Mouse (Mus musculus): Measurements from ENCODE around the gene Aspdh. TPM values are rescaled to one million over a fixed set of nuclear protein-coding genes. Genes with fewer than 3 reads are reported as not detected.

Gene Aspdh
- polyA plus RNA-seq, 1 experiment = not detected

DNA sequence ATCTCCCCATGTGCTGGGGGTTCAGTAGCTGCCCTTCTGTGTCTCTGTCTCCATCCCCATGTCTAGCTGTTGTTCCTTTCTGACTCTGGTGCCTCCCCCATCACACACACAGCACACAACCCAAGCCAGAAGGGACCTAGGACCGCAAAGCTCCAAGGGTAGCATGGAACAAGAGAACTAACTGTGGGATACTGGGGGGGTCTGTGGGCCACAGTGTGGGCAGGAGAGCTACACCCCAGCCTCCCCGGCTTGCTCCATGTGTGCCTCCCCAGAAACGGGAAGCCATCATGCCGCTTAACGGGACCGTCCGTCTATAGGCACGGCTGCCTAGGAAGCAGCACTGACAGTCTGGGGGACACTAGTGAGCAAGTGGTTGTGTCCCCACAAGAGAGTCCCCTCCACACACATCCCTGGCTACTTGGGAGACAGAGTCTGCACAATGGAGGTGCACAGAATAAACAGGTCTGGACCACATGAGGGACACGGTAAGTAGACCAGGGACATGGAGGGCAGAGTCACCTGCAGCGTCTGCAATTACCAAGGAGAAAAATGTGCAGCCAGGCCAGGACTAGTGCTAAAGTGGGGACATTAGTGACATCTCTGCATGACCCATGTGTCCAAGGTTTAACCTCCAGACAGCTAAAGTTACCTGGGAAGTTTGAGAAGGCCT is 1.5 kb upstream of the Aspdh start:
- Histone ChIP-seq H3K4me1 (ENCODE audit: control insufficient read depth, insufficient read depth, insufficient read length, low read length) (peaks cover 3% of the 10 kb centered on the region), H3K4me3 (ENCODE audit: insufficient read depth, low read depth, low read length) (no peak overlapping the region), H3K27ac (replicated peaks; ENCODE audit: low read depth, low read length) (no peak overlapping the region)

DNA sequence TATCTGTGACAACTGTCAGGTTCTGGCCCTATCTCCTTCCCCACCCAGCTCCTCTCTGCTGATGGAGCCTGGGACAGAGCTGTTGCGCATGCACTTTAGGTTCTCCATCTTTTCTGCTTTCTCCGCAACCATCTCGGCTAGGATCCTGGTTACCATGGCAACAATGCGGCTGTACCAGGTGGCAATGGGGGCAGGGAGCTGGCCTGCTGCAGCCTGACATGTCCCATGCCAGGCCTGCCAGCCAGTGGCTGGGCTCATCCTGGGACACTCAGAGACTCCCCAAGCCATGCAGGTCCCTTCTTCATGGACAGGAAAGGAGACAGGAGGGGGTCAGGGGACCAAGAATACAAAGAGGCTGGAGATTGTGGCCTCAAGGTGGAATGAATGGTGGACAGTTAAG is 680 bp upstream of the Aspdh start:
- Histone ChIP-seq H3K27ac (replicated peaks; ENCODE audit: low read depth, low read length) (no peak overlapping the region), H3K4me1 (ENCODE audit: control insufficient read depth, insufficient read depth, insufficient read length, low read length) (peaks cover 7% of the 10 kb centered on the region), H3K4me3 (ENCODE audit: insufficient read depth, low read depth, low read length) (no peak overlapping the region)

DNA sequence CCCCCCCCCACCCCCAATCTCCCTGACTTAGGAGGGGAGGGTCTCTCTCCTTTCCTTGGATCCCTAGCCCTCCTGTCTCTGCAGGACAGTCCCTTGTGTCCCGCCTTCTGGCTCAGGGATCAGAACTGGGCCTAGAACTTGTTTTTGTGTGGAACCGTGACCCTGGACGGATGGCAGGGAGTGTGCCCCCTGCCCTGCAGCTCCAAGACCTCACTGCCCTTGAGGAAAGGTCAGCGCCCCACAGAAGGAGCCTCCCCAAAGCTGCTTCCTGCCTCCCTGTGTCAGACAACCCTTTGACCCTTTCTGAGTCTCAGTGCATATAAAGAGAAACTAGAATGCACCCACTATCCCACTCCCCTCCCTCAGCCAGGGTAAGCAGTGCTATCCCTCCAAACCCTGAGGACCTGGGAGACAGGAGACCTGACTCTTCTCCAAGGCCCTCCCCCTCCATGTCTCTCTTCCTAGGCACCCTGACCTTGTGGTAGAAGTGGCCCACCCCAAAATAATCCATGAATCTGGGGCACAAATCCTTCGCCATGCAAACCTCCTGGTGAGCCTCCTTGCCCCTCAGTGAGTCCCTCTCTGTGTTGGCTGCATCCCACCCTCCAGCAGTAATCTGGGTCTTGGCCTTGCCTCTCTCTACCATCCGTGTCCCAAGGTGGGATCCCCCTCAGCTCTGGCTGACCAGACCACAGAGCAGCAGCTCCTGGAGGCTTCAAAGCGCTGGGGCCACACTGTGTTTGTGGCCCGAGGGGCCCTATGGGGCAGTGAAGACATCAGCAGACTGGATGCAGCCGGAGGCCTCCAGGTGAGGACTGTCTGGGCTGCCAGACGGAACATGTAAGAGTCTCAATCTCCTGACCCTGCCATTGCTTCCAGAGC is 1.1 kb downstream of the Aspdh start:
- H3K4me3 ChIP-seq (ENCODE audit: insufficient read depth, low read depth, low read length) = no peak overlapping the region
- H3K27ac ChIP-seq (replicated peaks; ENCODE audit: low read depth, low read length) = no peak overlapping the region
- peaks cover 7% of the 10 kb centered on the region for H3K4me1 ChIP-seq (ENCODE audit: control insufficient read depth, insufficient read depth, insufficient read length, low read length)

DNA sequence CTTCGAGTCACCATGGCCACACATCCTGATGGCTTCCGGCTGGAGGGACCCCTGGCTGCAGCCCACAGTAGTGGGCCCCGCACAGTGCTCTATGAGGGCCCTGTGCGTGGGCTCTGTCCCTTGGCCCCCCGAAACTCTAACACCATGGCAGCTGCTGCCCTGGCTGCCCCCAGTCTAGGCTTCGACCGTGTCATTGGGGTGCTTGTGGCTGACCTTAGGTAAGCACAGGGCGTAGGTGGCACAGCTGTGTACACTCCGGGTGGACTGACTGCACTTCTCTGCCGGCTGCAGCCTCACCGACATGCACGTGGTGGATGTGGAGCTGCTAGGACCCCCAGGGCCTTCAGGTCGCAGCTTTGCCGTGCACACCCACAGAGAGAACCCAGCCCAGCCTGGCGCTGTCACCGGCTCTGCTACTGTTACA is 1.7 kb downstream of the Aspdh start:
- Histone ChIP-seq H3K27ac (replicated peaks; ENCODE audit: low read depth, low read length) (no peak overlapping the region), H3K4me1 (ENCODE audit: control insufficient read depth, insufficient read depth, insufficient read length, low read length) (peaks cover 7% of the 10 kb centered on the region), H3K4me3 (ENCODE audit: insufficient read depth, low read depth, low read length) (no peak overlapping the region)

DNA sequence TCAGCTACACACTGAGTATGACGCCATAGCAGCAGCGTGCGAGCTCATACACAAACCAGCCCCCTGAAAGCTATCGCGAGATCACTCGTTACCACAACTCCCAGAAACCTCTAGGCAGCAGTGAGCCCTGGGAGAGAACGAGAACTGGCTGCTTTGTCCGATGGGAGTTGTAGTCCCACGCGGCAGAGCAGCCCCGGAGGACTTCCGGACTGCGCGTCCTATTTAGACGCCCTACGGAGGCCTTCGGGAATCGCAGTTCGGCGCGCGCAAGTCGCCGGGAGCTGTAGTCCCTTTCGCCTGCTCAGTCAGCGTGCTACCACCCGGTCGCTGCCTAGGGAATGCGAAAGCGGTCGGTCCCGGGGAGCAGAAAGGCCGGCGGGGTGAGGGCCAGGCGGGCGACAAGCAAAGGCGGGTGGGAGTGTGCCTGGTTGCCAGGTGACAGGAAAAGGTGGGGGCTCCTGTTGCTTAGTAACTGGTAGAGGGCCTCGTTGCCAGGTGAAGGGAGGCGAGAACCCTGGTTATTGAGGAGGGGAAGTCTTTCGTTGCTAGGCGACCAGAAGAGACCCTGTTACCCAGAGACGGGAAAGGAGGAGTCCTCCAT is 2.7 kb downstream of the Aspdh start, which contains the start of gene Josd2:
Josd2 (plus strand) TSS at position 170 of the 601 bp plus-strand sequence.
- H3K4me1 ChIP-seq (ENCODE audit: control insufficient read depth, insufficient read depth, insufficient read length, low read length) = peaks cover 7% of the 10 kb centered on the region
- H3K4me3 ChIP-seq (ENCODE audit: insufficient read depth, low read depth, low read length) = peak within 1 kb of the TSS; percentile 82
- peak within 1 kb of the TSS; percentile 56 for H3K27ac ChIP-seq (replicated peaks; ENCODE audit: low read depth, low read length)

DNA sequence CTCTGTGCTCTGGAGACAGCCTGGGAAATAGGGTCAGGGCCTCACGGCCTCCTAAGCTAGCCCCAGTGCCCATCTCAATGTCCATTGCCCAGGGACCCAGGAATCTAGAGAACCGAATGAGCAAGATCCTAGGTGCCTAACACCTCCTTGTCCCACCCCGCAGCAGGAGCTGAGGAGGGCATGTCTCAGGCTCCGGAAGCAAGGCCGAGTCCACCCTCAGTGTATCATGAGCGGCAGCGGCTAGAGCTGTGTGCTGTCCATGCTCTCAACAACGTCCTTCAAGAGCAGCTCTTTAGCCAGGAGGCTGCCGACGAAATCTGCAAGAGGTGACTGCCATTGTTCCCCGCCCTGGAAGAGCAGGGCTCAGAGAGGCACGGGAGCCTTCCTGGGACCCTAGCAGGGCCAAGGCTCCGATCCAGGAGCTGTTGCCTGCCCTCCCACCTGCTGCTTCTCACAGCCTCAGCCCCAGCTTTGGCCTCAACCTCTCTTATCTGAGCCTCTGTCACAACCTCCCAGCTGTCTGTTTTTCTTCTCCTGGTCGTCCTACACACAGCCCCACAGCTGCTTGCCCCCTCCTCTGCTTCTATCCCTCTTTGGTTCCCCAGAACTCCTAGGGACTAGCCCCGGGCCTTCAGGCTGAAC is 3.6 kb downstream of the Aspdh start:
- Histone ChIP-seq H3K27ac (replicated peaks; ENCODE audit: low read depth, low read length) (no peak overlapping the region), H3K4me1 (ENCODE audit: control insufficient read depth, insufficient read depth, insufficient read length, low read length) (peaks cover 7% of the 10 kb centered on the region), H3K4me3 (ENCODE audit: insufficient read depth, low read depth, low read length) (peak overlapping the region; percentile 82)

DNA sequence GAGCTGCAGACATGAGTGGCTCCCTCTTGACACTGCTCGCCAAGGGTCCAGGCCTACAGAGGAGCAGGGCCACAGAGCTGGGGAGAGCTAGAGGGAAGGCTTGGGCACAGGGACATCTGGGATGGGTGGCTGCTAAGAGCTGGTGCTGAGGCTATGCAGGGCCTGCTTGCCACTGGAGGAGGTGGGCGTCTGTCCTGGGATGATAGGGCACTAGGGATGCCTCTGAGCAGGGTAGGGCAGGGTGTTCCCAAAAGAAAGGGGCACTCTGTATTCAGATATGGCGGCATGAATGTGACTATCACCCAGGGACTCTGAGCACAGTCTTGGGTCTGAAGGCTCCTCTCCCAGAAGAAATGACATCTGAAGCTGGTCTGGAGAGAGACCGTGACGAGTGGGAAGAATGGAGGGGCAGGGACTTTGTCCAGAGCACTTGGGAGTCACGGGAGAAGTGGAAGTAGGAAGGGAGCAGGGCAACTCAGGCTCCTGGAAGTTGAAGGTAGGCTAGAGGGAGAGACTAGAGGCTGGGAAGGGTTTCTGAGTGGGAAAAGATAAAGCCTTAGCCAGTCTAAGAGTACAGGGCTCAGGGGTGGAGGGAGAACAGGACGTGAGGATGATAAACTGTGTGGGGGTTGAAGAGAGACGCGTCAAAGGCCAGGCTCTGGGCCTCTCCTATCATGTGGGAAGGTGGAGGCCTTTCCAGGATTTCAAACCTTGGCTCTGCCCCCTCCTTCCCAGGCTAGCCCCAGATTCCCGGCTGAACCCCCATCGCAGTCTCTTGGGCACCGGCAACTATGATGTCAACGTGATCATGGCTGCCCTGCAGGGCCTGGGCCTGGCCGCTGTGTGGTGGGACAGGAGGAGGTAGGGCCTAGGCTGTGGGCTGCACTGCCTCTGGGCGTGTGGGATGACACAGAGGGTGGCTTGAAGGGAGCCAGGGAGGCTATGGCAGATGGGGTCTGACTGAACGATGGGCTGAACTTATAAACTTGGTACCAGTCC is 4.8 kb downstream of the Aspdh start:
- H3K4me1 ChIP-seq (ENCODE audit: control insufficient read depth, insufficient read depth, insufficient read length, low read length) = peaks cover 7% of the 10 kb centered on the region
- no peak overlapping the region for H3K4me3 ChIP-seq (ENCODE audit: insufficient read depth, low read depth, low read length)
- no peak overlapping the region for H3K27ac ChIP-seq (replicated peaks; ENCODE audit: low read depth, low read length)

DNA sequence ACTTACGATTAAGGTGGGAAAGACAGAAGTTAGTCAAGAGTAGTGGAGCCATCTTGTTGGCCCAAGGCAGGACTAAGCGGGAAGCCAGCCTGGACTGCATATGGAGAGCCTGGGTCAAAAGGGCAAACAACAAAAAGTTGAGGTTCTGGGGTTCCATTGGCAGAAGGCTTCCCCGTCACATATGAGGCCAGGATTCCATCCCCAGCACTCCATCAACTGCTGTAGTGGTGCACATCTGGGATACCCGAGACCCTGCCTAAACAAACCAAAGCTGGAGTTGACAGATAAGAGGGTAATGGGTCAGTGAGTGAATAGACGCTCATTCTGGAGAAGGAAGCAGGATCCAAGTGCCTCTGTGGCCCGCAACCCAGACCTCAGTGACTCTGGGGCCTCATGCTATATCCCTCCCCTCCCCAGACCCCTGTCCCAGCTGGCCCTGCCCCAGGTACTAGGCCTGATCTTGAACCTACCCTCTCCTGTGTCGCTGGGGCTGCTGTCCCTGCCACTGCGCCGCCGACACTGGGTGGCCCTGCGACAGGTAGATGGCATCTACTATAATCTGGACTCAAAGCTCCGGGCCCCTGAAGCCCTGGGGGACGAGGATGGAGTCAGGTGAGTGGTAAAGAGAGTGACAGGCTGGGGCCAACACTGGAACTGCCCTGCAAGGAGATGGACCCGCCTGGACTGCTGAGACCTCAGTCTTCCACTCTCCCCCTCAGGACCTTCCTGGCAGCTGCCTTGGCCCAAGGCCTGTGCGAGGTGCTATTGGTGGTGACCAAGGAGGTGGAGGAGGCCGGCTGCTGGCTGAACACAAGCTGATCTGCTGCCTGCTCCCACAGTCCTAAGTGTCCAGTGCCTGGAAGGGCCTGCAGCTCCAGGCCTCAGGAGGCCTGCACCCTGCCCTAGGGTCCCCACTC is 5.8 kb downstream of the Aspdh start:
- Histone ChIP-seq H3K4me1 (ENCODE audit: control insufficient read depth, insufficient read depth, insufficient read length, low read length) (peaks cover 7% of the 10 kb centered on the region), H3K4me3 (ENCODE audit: insufficient read depth, low read depth, low read length) (no peak overlapping the region), H3K27ac (replicated peaks; ENCODE audit: low read depth, low read length) (no peak overlapping the region)

DNA sequence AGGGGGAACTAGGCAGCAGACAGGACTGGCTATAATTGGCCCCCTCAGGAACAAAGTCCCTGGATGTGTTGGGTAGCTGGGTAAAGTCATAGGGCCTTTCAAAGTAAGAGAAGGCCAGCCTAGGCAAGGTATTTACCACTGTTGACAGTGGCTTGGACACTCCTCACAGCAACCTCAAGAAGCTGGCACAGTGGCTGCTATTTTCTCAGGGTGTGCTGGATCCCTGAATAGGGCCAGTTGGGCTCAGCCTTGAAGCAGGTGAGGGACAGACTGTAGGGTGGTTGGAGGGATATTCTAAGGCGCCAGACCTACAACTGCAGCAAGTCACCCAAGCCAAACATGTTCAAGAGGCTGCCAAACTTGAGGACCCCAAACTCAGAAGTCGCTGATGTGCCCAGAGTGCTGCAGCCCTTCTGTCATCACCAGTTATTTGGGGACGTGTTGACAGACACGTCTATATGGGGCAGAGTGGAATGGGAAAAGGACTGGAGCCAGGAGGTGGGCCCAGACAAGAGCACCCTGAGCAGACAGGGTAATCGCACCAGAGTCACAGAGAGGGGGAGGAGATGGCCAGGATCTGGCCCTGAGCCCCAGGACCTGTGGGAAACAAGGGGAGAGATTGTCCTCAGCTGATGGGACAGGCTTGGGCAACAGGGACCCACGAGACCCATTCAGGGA is 6.8 kb downstream of the Aspdh start:
- Histone ChIP-seq H3K4me1 (ENCODE audit: control insufficient read depth, insufficient read depth, insufficient read length, low read length) (peaks cover 7% of the 10 kb centered on the region), H3K4me3 (ENCODE audit: insufficient read depth, low read depth, low read length) (no peak overlapping the region), H3K27ac (replicated peaks; ENCODE audit: low read depth, low read length) (no peak overlapping the region)

DNA sequence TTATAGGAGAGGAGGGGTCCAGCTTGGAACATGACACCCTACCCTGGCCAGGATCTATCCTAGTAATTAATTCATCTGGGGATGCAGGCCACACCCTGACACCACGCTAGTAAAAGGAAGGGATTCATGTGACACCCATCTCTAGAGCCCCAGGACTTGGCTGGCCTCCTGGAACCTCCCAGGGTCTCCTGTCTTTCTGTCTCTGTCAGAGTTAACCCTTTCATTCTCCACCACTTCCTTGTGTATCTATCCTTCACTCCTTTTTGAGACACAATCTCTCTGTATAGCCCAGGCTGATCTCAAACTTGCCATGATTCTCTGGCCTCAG is 7.3 kb downstream of the Aspdh start:
- H3K27ac ChIP-seq (replicated peaks; ENCODE audit: low read depth, low read length) = no peak overlapping the region
- H3K4me1 ChIP-seq (ENCODE audit: control insufficient read depth, insufficient read depth, insufficient read length, low read length) = peaks cover 7% of the 10 kb centered on the region
- H3K4me3 ChIP-seq (ENCODE audit: insufficient read depth, low read depth, low read length) = no peak overlapping the region

DNA sequence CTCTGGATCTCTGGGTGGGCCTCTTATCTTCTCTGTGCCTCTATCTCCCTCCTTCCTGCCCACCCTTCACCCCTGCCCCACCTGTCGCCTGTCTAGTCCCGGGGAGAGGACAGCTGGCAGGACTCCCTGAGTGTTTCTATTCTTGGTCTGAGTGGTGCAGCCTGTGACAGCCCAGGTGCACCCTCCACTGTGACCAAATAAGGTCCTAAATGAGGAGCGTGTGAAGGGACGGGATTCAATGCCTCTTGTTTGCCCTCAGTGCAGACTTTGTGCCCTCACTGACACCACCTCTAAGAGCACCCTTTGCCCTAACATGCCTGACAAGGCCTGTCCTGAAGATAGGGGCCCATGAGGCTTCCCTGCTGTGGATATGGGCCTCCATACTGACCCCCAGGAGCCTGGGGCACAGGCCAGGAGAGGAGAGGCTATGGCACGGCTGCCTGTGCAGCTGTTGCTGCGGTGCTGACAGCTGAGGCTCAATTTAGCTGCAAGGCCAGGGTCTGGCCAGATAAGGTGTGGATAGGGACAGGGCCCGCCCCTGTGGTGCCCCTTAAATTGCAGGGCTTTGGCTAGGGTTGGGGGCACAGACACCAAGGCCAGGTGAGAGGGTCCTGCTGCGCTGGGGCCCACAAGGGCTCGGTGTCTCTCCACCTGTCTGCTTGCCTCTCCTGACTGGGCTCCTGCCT is 7.9 kb downstream of the Aspdh start:
- H3K4me1 ChIP-seq (ENCODE audit: control insufficient read depth, insufficient read depth, insufficient read length, low read length) = peaks cover 7% of the 10 kb centered on the region
- H3K27ac ChIP-seq (replicated peaks; ENCODE audit: low read depth, low read length) = no peak overlapping the region
- H3K4me3 ChIP-seq (ENCODE audit: insufficient read depth, low read depth, low read length) = no peak overlapping the region

DNA sequence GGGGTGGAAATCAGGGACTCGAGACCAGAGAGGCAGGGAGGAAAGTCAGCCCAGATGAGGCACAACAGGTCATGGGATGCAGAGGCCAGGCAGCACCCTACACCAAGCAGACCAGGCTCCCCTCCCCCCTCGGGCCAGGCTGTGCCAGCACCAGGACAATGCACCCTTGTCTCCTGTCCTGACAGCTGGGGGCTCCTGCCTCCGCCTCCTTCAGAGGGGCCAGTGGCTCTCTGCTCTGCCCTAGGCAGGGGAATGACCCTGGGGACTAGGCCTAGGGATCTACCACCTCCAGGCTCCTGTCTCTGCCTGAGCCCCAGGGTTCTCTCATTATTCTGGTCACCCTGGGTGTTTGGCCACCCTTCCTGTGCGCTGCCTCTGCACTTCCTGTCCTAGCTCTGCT is 9.2 kb downstream of the Aspdh start:
- Histone ChIP-seq H3K27ac (replicated peaks; ENCODE audit: low read depth, low read length) (no peak overlapping the region), H3K4me3 (ENCODE audit: insufficient read depth, low read depth, low read length) (no peak overlapping the region), H3K4me1 (ENCODE audit: control insufficient read depth, insufficient read depth, insufficient read length, low read length) (no peaks in the 10 kb centered on the region)
